Mouse (Mus musculus) retina, adult 2 months (tissue): ENCODE results near the gene Zranb2.

Experiments used
- DNase-seq: peaks from one replicate; pipeline ENCODE4 v3.0.0-alpha.2; 2012; ENCODE audit warnings: low read depth, low spot score

The Zranb2 gene

DNA sequence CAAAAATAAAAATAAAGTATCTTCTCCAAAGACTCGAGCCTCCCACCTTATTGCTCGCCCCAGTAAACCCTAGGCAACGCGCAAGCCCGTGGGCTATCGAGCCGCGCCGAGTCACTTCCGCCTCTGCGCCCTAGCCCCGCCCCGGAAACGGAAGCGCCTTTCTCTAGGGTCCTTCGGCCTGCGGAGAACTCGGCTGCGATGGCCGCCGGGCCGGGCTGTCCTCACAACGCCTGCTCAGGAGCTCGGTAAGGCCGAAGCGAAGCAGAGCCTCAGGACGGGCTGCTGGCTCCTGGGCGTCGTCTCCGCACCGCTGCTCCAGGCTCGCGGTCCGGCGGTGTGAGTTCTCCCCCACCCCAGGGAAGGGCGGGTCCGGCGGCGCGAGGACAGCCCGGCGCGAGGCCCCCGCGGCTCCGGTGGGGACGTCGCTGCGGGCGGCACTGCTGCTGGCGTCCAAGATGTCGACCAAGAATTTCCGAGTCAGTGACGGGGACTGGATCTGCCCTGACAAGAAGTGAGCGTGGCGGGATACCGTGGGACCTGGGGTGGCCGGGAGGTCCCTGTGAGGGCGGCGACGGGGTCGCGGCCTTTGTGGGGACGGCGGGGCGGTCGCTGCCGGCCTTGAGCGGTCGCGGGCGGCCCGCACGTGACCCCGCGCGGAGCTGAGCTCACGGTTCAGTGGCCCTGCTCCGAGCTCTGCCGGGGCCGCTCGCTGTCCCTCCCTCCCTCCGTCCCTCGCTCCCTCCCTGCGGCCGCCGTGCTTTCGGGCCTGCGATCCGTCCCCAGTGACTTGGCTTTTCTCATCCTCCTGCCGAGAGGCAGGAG, at the start of gene Zranb2:
Zranb2 (plus strand) TSS at position 197 of the 822 bp plus-strand sequence.
- peak; percentile 91 for DNase-seq

DNA sequence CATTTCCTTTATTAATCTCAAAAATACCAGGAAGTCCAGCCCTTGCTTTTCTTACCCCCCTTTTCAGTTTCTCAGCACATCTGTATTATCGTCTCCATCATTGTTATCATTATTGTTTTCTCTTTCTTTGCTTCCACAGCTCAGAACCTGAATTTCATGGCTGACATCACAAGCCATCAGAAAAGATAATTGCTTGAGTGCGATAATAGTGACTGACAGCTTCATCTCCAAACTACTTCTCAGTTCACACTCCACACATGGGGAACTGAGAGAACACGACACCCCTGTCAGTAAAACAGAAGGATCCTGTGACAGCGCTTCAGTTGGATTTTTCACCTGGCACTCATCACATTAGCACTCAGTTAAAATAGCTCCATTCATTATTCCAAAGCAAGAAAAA, 41.9 kb upstream of the Zranb2 start:
- no peak for DNase-seq

DNA sequence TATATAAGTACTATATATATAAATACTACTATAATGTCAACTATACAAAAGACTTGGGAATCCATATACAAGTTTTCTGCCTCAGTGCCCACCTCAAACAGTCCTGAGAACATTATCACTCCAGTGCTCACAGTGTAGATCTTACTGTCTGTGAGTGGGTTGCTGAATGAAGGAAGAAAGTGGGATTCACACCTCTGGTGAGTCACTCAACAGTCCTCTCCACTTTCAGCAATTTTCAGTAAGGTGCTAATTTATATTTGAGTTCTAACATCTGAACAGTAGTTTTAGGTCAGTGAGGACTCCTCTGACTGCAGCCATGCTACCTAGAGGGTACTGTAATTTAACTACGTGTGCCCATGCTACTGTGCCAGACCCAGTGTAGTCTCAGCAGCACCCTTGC, 31.7 kb upstream of the Zranb2 start:
- no peak for DNase-seq

DNA sequence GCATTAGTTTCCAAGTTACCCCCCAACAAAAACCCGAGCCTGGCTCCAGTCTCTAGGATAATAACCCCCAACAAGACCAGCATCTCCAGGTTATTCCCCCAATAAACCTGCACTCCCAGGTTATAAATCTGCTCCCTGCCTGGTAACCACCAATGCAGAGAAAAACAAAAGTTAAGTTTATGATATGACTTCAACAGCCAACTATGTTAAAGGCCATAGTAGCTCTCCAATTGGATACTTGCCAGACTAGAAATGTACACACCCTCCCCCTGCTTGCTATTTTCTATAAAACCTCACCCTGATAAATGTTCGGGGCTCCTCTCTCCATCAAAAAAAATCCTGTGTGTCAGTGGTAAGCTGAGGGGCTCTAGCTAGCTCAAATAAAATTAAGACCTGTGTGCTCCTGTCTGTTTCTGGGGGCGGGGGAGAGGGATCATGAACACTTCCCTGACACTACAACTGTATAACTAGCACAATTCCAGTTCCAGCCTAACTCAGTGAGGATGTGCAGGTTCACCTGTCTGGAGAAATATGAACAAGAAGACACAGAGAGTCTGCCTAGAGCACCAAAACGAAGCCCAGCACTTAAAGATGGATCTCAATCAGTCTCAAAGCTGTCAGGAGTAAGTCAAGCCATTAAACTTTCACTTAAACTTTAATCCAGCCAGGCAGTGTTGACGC, 19.7 kb upstream of the Zranb2 start:
- no peak for DNase-seq

DNA sequence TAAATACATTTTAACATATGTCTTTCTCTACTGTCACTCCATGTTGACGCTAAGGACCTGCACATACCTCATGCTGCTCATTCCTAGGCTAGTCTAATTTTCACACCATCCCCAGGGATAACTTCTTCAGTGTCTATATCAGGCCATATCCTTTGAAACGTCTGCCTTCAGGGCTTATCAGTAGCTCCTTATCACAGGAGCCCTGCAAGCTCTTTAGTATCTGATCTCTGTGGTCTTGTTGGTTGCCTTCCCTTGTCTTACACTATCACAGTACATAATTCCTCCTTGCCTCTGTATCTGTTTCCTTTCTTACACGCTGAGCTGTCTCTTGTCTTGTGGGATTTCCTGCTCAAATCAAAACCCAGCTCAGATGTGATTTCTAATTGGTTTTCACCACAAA, 17.5 kb upstream of the Zranb2 start:
- no peak for DNase-seq

DNA sequence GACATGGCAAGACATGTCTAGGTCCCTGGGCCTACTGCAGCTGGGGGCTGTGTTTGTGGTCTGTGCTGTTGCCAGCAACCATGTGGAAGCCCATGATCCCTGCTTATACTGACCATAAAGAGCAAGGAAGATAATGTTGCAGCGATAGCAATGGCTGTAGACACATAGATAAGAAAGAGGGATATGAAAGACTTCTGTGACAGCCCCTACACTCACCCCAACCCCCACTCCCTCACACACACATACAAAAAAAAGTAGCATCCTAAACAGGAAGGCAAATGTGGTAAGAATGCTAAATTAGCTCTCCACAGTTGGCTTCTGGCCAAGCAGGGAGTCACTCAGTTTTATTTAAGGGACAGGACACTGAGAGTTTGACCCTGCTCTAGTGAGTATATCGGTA, 16.0 kb upstream of the Zranb2 start:
- DNase-seq, result no peak

DNA sequence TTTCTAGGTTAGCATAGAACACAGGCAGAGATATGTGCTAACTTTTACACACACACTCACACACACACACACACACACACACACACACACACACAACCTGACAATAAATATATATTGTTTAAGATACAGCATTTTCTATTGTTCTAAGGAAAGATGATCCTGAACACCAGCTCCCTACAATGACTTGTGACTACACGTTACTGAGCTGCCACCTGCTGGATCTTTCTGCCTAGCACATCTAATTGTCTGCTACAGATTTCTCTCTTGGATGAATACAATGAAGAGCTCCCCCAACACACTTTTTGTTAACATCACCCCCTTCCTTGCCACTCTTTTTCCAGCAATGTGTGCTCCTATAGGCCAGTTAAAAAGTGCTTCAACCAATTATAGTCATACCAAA, 13.5 kb upstream of the Zranb2 start:
- DNase-seq, result peak; percentile 18

DNA sequence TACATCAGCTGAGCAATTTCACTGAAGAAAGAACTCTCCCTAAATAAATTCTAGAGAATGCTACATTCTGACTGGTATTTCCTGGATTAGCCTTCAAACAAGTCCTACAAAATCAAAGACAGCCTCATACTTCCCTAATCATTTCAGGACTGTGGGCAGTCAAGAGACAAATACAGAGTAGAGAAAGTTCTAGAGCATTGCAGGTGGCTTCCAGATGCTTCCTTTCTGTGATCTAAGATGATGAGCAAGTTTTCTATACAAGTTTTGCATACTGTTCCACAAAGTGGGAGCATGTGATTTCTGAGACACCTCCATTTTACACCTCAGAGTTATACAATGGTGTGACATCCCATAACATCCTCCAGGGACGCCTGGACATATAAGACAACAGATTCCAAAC, 10.1 kb upstream of the Zranb2 start:
- no peak for DNase-seq

DNA sequence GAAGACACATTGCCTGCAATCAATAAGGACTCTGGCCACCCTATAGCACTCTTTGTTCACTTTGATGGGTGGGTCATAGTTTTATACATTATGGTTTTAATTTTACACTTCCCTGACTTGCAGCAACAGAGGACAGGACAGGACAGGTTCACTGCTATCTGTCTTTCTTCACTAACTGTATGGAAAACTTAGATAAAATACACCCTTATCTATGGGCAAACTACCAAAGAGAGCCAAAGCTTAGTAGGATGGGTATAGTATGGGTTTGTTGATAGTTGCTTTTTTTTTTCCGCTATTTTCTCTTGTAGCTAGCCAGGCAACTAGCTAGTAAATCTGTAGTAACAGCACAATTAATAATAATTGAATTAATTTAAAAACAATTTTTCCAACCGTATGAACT, 2.4 kb upstream of the Zranb2 start:
- DNase-seq, result no peak

DNA sequence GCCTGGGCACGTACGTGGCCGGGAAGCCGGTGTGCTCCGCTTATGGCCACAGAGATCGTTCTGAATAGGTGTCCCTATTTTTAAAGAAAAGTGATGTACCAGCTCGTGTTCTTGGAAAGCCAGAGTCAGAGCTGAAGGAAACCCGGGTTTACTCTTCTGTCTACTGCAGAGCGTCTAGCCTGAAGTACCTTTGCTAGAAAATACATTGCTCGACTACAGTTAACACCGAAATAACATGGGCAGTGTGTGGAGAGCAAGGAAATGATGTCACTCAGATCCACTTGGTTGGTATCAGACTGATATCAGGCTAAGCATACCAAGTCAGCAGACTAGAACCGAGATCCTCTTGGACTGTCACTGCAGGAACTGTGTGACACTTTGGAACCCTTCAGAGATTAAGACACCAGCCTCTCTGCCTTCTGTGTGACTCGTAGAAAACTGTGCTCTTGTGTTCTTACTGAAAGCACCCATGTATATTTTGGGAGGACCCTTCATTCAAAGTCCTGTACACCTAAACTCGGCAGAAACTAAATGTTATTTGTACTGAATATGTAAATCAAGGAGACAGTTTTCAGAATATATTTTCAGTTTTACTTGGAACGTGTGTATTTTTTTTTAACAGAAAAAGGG, 941 bp downstream of the Zranb2 start:
- no peak for DNase-seq

DNA sequence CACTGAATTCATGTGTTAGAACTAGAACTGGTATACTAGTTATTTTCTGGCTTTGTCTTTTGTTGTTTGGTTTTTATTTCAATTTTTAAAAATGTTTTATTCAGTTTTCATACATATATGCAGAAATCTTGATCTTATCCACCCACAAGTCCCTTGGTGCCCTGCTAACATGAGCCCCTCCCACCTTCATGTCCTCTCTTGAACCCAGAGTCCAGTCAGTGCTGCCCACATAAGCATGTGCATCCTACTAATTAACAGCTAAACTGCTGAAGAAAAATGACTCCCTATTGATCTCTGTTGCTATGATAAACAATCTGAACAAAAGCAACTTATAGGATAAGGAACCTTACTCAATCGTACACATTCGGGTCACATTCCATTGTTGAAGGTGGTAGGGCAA, 15.4 kb downstream of the Zranb2 start:
- no peak for DNase-seq

DNA sequence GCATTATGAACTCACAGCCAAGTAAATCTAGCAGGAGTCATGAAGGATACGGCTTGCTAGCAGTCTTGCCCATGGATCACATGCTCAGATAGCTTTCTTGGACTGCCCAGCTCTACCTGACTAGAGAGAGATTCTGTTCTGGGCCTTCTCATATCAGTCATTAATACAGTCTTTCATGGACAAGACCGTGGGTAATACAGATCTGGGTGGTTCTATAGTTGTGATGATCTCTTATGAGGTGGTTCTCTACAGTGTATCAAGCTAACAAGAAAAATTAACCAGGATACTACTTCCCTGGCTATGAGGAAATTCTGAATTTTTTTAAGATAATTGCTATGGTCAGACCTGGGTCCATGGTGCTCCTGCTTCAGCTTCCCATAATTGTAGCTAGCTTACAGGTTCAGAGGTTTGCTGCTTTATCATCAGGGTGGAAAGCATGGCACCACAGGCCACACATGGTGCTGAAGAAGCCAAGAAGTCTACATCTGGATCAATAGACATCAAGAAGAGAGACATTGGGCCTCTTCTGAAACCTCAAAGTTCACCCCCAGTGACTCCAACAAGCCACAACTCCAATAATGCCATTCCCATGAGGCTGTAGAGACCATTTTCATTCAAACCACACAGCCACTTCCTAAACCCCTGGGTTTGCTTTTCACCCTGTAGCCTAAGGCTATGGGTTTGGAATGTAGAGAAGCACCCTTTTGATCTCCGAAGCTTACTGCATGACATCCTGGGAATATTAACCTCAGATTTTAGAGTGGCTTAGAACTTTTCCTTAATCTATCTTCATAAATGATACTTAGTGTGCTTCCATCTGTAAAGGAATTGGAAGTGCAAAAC, 16.0 kb downstream of the Zranb2 start:
- no peak for DNase-seq

DNA sequence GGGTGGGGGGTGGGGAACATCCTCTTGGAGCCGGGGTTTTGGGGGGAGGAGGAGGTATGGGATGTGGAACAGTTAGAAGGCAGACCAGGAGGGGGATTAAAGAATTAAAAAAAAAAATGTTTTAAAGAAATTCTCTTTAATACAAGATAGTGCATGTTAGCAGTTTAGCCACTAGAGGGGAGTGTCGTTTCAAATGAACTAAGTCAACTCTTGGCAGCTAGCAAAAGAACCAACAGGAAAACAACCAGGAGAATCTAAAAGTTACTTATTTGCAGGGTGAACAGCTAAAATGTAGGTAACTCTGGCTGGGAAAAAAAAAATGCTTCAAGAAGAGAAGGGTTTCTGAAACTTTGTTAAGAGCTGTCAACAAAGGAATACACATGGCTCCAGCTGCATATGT, 31.2 kb downstream of the Zranb2 start:
- peak; percentile 20 for DNase-seq

DNA sequence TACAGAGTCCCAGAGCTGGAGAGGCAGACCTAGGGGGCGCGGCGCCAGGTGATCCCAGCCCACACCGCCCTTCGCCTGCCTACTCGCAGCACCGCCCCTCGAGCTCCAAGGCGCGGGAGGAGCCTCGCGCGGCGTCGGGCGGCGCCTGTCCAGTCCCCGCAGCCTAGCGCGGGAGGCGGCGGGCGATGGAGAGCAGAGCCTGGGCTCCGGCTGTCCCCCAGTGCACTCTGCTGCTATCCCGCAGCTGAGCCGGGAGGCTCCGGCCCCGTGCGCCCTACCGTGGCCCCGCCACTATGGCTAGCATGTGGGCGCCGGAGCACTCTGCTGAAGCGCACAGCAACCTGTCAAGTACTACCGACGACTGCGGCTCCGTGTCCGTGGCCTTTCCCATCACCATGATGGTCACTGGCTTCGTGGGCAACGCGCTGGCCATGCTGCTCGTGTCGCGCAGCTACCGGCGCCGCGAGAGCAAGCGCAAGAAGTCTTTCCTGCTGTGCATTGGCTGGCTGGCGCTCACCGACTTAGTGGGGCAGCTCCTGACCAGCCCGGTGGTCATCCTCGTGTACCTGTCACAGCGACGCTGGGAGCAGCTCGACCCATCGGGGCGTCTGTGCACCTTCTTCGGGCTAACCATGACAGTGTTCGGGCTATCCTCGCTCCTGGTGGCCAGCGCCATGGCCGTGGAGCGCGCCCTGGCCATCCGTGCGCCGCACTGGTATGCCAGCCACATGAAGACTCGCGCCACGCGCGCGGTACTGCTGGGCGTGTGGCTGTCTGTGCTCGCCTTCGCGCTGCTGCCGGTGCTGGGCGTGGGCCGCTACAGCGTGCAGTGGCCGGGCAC, 33.0 kb downstream of the Zranb2 start, which contains the start of gene Ptger3:
Ptger3 (plus strand) TSS at position 168 of the 841 bp plus-strand sequence.
- DNase-seq, result no peak

DNA sequence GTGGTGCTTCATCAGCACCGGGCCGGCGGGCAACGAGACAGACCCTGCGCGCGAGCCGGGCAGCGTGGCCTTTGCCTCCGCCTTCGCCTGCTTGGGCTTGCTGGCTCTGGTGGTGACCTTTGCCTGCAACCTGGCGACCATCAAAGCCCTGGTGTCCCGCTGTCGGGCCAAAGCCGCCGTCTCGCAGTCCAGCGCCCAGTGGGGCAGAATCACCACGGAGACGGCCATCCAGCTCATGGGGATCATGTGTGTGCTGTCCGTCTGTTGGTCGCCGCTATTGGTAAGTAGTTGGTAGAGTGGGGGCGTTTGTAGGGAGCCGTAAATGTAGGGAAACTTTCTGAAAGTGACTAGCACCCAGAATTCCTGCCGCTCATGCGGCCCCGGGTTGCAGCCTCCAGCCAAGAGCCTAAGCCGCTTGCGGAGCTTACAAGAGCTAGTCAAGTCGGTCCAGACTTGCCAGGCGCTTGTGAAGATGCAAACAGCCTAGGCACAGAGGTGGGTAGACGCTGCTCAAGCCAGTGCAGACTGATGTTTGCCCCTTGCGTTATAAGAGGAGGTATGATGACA, 33.7 kb downstream of the Zranb2 start:
- DNase-seq, result no peak

DNA sequence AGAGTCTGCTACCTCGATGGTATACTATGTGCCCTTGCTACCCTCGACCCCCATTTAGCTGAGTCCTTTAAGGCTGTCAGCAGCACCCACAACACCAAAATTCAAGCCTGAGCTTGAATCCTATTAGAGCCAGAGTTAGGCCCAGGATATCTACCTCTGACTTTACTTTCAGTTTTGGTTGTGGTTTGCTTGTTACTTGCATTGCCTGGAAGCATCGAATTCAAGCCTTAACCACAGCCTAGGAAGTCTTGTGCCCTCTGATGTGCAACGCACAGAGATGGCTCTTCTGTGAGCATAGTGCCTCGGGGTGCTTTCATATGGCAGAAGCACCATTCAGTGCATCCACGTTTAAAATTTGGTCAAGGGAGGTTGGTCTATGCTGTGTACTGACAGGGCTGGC, 38.1 kb downstream of the Zranb2 start:
- no peak for DNase-seq

DNA sequence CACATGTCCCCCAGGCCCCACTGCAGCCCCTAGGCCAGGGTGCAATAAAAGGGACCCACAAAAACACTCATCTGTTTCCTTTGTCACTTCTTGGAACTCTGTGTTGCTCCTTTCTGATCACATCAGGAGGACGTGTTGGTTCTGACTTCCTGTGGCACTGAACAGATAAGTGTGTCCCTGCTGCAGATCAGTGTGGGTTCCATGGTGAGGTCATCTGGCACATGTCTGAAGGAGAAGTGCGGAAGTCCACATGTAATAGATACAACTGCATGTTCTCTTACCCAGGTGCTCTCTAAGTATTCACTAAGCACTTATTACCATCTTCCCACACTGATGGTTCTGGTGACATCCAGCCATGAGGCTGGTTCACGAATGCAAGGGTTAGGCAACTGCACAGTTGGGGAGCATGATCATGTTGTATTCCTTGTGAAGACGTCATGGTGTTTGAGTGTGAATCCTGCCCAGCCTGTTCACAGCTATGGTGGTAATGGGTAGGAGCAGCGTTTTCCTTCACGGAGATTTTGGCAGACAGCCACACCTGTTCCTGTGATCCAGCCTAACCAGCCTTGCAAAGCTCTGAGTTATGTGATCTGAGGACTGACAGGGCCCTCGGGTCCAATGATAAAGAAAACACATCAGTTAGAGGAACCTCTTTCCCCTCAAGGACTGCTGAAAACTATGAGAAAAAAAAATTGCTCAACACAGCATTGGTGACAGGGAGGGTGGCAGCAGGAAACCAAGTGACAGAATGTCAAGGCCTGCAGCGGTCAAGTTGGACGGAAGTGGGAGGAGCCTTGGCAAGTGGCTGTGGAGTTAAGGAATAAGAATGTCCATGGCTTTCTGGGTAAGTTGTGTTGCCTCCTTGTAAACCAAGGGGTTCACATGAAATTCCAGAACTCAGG, 41.7 kb downstream of the Zranb2 start:
- no peak for DNase-seq

DNA sequence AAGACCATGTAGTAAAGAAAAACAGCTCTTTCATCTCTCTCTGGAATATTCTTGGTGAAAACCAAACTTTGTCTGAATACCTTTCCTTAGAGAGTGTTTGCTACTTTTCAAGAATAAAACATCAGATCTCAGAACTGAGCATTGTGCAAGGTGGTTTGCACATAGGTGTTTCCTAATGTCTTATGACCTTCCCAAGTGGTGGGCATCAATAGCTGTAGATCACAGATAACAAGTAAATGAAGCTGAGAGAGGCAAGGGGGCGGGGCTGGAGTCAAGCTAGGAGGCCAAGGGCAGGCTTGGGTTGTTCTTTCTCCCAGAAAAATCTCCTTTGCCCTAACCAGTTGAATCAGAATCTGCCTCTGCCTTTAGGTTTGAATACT, 42.4 kb downstream of the Zranb2 start:
- DNase-seq, result no peak

DNA sequence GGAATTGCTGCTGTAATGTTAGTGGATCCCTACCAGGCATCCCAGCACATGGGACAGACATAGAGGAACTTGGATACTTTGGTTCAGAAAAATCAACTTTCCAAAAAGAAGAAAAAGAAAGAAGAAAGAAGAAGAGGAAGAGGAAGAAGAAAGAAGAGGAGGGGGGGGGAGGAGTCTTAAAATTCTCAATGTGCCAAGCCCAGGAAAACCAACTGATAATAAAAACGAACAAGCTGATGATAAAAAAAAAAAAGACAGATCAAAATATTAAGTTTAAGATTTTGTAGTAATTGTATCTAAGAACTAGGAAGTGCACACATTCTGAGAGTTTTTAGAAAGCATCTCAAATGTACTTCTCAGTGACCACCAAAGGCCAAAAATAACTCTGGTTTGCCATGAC, 42.9 kb downstream of the Zranb2 start:
- DNase-seq, result no peak
